8 mouse cellular contexts compared by ENCODE assay signal in genomic region chr8:72240403-72240763, GRCm38 (mm10). TPM values are rescaled to one million over a fixed set of nuclear protein-coding genes. Genes with fewer than 3 reads are reported as not detected.
DNase-seq lines count a peak whose midpoint lies in the region; ATAC-seq and TF ChIP-seq lines count a peak whose summit lies in the region.

No protein-coding gene starts in this region.

- no peak for TF ChIP-seq CTCF in layer of hippocampus, adult 2 months (conservative IDR thresholded peaks at IDR 0.05)

- no peak for DNase-seq in layer of hippocampus, adult 2 months (ENCODE audit: low spot score in 2 of 2)
- no peak for DNase-seq in layer of hippocampus, adult 9-10 months (ENCODE audit: low spot score)
- DNase-seq in ovary, postnatal 14 days (ENCODE audit: low spot score) = no peak
- no peak for DNase-seq in layer of hippocampus, postnatal 36 days
- DNase-seq in lung, postnatal 4 days = no peak

- H3K27ac ChIP-seq in layer of hippocampus, adult 2 months = peak overlapping the region; percentile 98
- H3K27ac ChIP-seq in embryonic facial prominence, embryonic 13.5 days = peak overlapping the region; percentile 95
- H3K27ac ChIP-seq in intestine, embryonic 16.5 days (ENCODE audit: low read length) = peak overlapping the region; percentile 94

- no peak; the same call in 1 of the 2 replicates for ATAC-seq in embryonic facial prominence, embryonic 13.5 days (ENCODE audit: insufficient number of reproducible peaks, insufficient read depth, low FRiP score, low TSS enrichment, low read depth)
- peak; percentile 78 for ATAC-seq in intestine, embryonic 16.5 days

- H3K27me3 ChIP-seq in embryonic facial prominence, embryonic 13.5 days = no peaks in the 10 kb centered on the region
- H3K27me3 ChIP-seq in intestine, embryonic 16.5 days (replicated peaks; ENCODE audit: control insufficient read depth, insufficient read depth, low read length) = no peaks in the 10 kb centered on the region
- H3K27me3 ChIP-seq in myocyte (ENCODE audit: control insufficient read depth, insufficient read depth, insufficient read length) = no peaks in the 10 kb centered on the region

- H3K4me1 ChIP-seq in embryonic facial prominence, embryonic 13.5 days = peaks cover 10% of the 10 kb centered on the region
- peaks cover 7% of the 10 kb centered on the region for H3K4me1 ChIP-seq in intestine, embryonic 16.5 days (ENCODE audit: control insufficient read depth, insufficient read depth, low read length)

- H3K79me2 ChIP-seq in myocyte (ENCODE audit: control insufficient read depth, insufficient read depth) = peaks cover 13% of the 10 kb centered on the region

- no peak for TF ChIP-seq POLR2A in myocyte (IDR thresholded peaks at IDR 0.05; ENCODE audit: insufficient read length, low read depth)

- H3K9ac ChIP-seq in embryonic facial prominence, embryonic 13.5 days = peak overlapping the region; percentile 74
- H3K9ac ChIP-seq in intestine, embryonic 16.5 days (ENCODE audit: low read depth, low read length) = peak overlapping the region; percentile 76

- peak overlapping the region; percentile 55 for H3ac ChIP-seq in myocyte (ENCODE audit: control insufficient read depth, insufficient read length)

- WGBS in embryonic facial prominence, embryonic 13.5 days = 2% methylated on average over 24 of the region's 24 CpGs
- 1% methylated on average over 24 of the region's 24 CpGs for WGBS in intestine, embryonic 16.5 days

- peaks cover 10% of the 10 kb centered on the region; the same call in 1 of the 2 replicates for H3K36me3 ChIP-seq in embryonic facial prominence, embryonic 13.5 days
- no peaks in the 10 kb centered on the region for H3K36me3 ChIP-seq in intestine, embryonic 16.5 days (ENCODE audit: control insufficient read depth, insufficient read depth, low read length)
- H3K36me3 ChIP-seq in myocyte (ENCODE audit: control insufficient read depth, insufficient read depth) = no peaks in the 10 kb centered on the region

- peak overlapping the region; percentile 70 for H3K4me2 ChIP-seq in embryonic facial prominence, embryonic 13.5 days
- H3K4me2 ChIP-seq in intestine, embryonic 16.5 days (ENCODE audit: low read depth, low read length) = peak overlapping the region; percentile 69
- peak overlapping the region; percentile 74 for H3K4me2 ChIP-seq in myocyte (ENCODE audit: low read depth)

- peak overlapping the region; percentile 78 for H3K4me3 ChIP-seq in layer of hippocampus, adult 2 months
- peak overlapping the region; percentile 73 for H3K4me3 ChIP-seq in embryonic facial prominence, embryonic 13.5 days
- peak overlapping the region; percentile 75 for H3K4me3 ChIP-seq in intestine, embryonic 16.5 days (ENCODE audit: low read length)
- peak overlapping the region; percentile 76 for H3K4me3 ChIP-seq in myocyte

- H3K9me3 ChIP-seq in embryonic facial prominence, embryonic 13.5 days = no peaks in the 10 kb centered on the region
- H3K9me3 ChIP-seq in intestine, embryonic 16.5 days (ENCODE audit: control insufficient read depth, low read length) = no peaks in the 10 kb centered on the region

TF ChIP-seq in myocyte, 11 proteins besides CTCF, POLR2A, EP300 and RAD21:
- TF ChIP-seq TCF12 (IDR thresholded peaks at IDR 0.05; ENCODE audit: insufficient read depth, poor library complexity, severe bottlenecking) (no peak), MYOG (IDR thresholded peaks at IDR 0.05; ENCODE audit: control insufficient read depth in 1 of 3, insufficient read depth in 1 of 3, insufficient read length in 2 of 3, low read depth in 2 of 3) (no peak), E2F4 (IDR thresholded peaks at IDR 0.05; ENCODE audit: insufficient read depth) (no peak), CEBPB (IDR thresholded peaks at IDR 0.05; ENCODE audit: insufficient read depth, poor library complexity, severe bottlenecking) (no peak), MYOD1 (IDR thresholded peaks at IDR 0.05; ENCODE audit: control insufficient read depth in 1 of 3, insufficient read length in 2 of 3, low read depth in 2 of 3) (no peak), SRF (IDR thresholded peaks at IDR 0.05; ENCODE audit: control insufficient read depth, insufficient read length, low read depth) (no peak), TCF3 (IDR thresholded peaks at IDR 0.05; ENCODE audit: insufficient read length, low read depth) (no peak), REST (IDR thresholded peaks at IDR 0.05; ENCODE audit: insufficient read depth, insufficient read length) (no peak), USF1 (IDR thresholded peaks at IDR 0.05; ENCODE audit: low read depth) (no peak), MAX (IDR thresholded peaks at IDR 0.05; ENCODE audit: low read depth) (no peak), POLR2AphosphoS2 (IDR thresholded peaks at IDR 0.05; ENCODE audit: insufficient read length, low read depth) (no peak)

RNA-seq across cellular contexts. Expression of gene Ap1m1, which starts 0.6 kb away (rescaled TPM):
- total RNA-seq in layer of hippocampus, adult 2 months (2021) = 10 to 100 TPM; 93.4 to 95.1 TPM
- 125 and 126 TPM in 2 replicates for polyA plus RNA-seq in embryonic facial prominence, embryonic 13.5 days (2015; fragmentation: Nextera tagmentation; extraction: Ambion mirVana)
- polyA plus RNA-seq in intestine, embryonic 16.5 days (2015; fragmentation: Nextera tagmentation; extraction: Ambion mirVana) = 105 and 106 TPM in 2 replicates
- polyA plus RNA-seq in myocyte (2012; fragmentation: generic; extraction: Trizol) = 57.8 TPM
- 10 to 100 TPM; 74.5 to 94.0 TPM for total RNA-seq in layer of hippocampus, postnatal 36 days (2021)

RNA-seq across cellular contexts. Expression of gene Fam32a, which starts 20.9 kb away (rescaled TPM):
- total RNA-seq in layer of hippocampus, adult 2 months (2021) = 10 to 100 TPM; 56.1 to 63.4 TPM
- polyA plus RNA-seq in embryonic facial prominence, embryonic 13.5 days (2015; fragmentation: Nextera tagmentation; extraction: Ambion mirVana) = 75.3 and 78.1 TPM in 2 replicates
- polyA plus RNA-seq in intestine, embryonic 16.5 days (2015; fragmentation: Nextera tagmentation; extraction: Ambion mirVana) = 71.7 and 76.3 TPM in 2 replicates
- 29.5 TPM for polyA plus RNA-seq in myocyte (2012; fragmentation: generic; extraction: Trizol)
- 10 to 100 TPM; 59.4 to 64.2 TPM for total RNA-seq in layer of hippocampus, postnatal 36 days (2021)

RNA-seq across cellular contexts. Expression of gene Gm11034, which starts 26.9 kb away (rescaled TPM):
- total RNA-seq in layer of hippocampus, adult 2 months (2021) = not detected
- not detected in 2 replicates for polyA plus RNA-seq in embryonic facial prominence, embryonic 13.5 days (2015; fragmentation: Nextera tagmentation; extraction: Ambion mirVana)
- polyA plus RNA-seq in intestine, embryonic 16.5 days (2015; fragmentation: Nextera tagmentation; extraction: Ambion mirVana) = not detected in 2 replicates
- not detected for polyA plus RNA-seq in myocyte (2012; fragmentation: generic; extraction: Trizol)
- not detected for total RNA-seq in layer of hippocampus, postnatal 36 days (2021)

RNA-seq across cellular contexts. Expression of gene Cib3, which starts 27.7 kb away (rescaled TPM):
- total RNA-seq in layer of hippocampus, adult 2 months (2021) = not detected
- polyA plus RNA-seq in embryonic facial prominence, embryonic 13.5 days (2015; fragmentation: Nextera tagmentation; extraction: Ambion mirVana) = not detected in 2 replicates
- polyA plus RNA-seq in intestine, embryonic 16.5 days (2015; fragmentation: Nextera tagmentation; extraction: Ambion mirVana) = not detected in 2 replicates
- not detected for polyA plus RNA-seq in myocyte (2012; fragmentation: generic; extraction: Trizol)
- total RNA-seq in layer of hippocampus, postnatal 36 days (2021) = under 1 TPM in 1 of 2 experiments, not detected in 1; 0.48 TPM

RNA-seq across cellular contexts. Expression of gene Hsh2d, which starts 50.9 kb away (rescaled TPM):
- total RNA-seq in layer of hippocampus, adult 2 months (2021) = under 1 TPM; 0.20 to 0.25 TPM
- not detected in 2 replicates for polyA plus RNA-seq in embryonic facial prominence, embryonic 13.5 days (2015; fragmentation: Nextera tagmentation; extraction: Ambion mirVana)
- 2.5 and 2.7 TPM in 2 replicates for polyA plus RNA-seq in intestine, embryonic 16.5 days (2015; fragmentation: Nextera tagmentation; extraction: Ambion mirVana)
- not detected for polyA plus RNA-seq in myocyte (2012; fragmentation: generic; extraction: Trizol)
- total RNA-seq in layer of hippocampus, postnatal 36 days (2021) = not detected
